Mouse (Mus musculus) intestine, embryonic 14.5 days (tissue): Measurements from ENCODE around the gene Stk40. TPM values are rescaled to one million over a fixed set of nuclear protein-coding genes. Genes with fewer than 3 reads are reported as not detected.
"Not testable (repeated sequence)": the region's sequence is repeated elsewhere in the genome, so short reads cannot be mapped to it uniquely, and the experiment has no call there.

ENCODE experiments used
- ATAC-seq: fragments of 200-750 bp; cut with Nextera tagmentation; replicated peaks from 2 replicates; pipeline ENCODE4 v1.8.0; 2017; ENCODE audit warnings: low read depth, moderate number of reproducible peaks, moderate TSS enrichment, moderate library complexity; ENCODE audit not compliant: low FRiP score, low TSS enrichment
- DNase-seq: peaks from one replicate; pipeline ENCODE4 v3.0.0-alpha.2; 2018; ENCODE audit warnings: low spot score
- H3K27ac ChIP-seq: fragments of 300-500 bp; sonication (generic); 2 replicates; pipeline ENCODE4 v1.5.1; 2014; ENCODE audit warnings: low read depth, mild to moderate bottlenecking, control low read depth
- H3K27me3 ChIP-seq: fragments of 300-500 bp; sonication (generic); replicated peaks from 2 replicates; pipeline ENCODE4 v1.6.1; 2014; ENCODE audit warnings: low read length, control low read depth; ENCODE audit not compliant: control insufficient read depth, insufficient read depth
- H3K36me3 ChIP-seq: fragments of 300-500 bp; sonication (generic); 2 replicates; pipeline ENCODE4 v1.6.1; 2014; ENCODE audit warnings: low read length, control low read depth; ENCODE audit not compliant: control insufficient read depth, insufficient read depth
- H3K4me1 ChIP-seq: fragments of 300-500 bp; sonication (generic); replicated peaks from 2 replicates; pipeline ENCODE4 v1.6.1; 2014; ENCODE audit warnings: low read length, control low read depth, mixed read lengths; ENCODE audit not compliant: control insufficient read depth, insufficient read depth
- H3K4me2 ChIP-seq: fragments of 300-500 bp; sonication (generic); 2 replicates; pipeline ENCODE4 v1.6.1; 2014; ENCODE audit warnings: low read length
- H3K4me3 ChIP-seq: fragments of 300-500 bp; sonication (generic); 2 replicates; pipeline ENCODE4 v1.5.1; 2014; ENCODE audit warnings: low read depth, low read length, control low read depth, mixed read lengths
- H3K9ac ChIP-seq: fragments of 300-500 bp; sonication (generic); 2 replicates; pipeline ENCODE4 v1.6.1; 2014; ENCODE audit warnings: mild to moderate bottlenecking, low read length
- H3K9me3 ChIP-seq: fragments of 300-500 bp; sonication (generic); 2 replicates; pipeline ENCODE4 v1.6.1; 2016; ENCODE audit warnings: low read length, control low read depth; ENCODE audit not compliant: control insufficient read depth
- WGBS: fragments of 180-500 bp; shearing (Covaris S2); extraction: QIAGEN DNeasy Blood & Tissue Kit; methylation state at CpG from one replicate; pipeline ENCODE4 v1.1.7; 2014; 5-methylcytosine and 5-hydroxymethylcytosine counted together
- polyA plus RNA-seq: library from polyadenylated mRNA; unstranded; fragments of >200 nt; fragmentation: Nextera tagmentation; extraction: Ambion mirVana; gene quantifications from 2 replicates; pipeline ENCODE4 v1.2.1, GENCODE M21; 2014

The Stk40 gene
- polyA plus RNA-seq, 1 experiment from 2014 or later: 22.5 TPM

- ATAC-seq: no peak
- Histone ChIP-seq H3K27me3 (no peaks in the 10 kb centered on the region), H3K9me3 (no peaks in the 10 kb centered on the region), H3K36me3 (0 out of 2 replicates have a peak, but pooled peaks cover 4% of the 10 kb centered on the region), H3K4me3 (no peak overlapping the region), H3K9ac (no peak overlapping the region), H3K4me1 (peaks cover under 1% of the 10 kb centered on the region; the same call in 1 of the 2 replicates), H3K27ac (no peak overlapping the region), H3K4me2 (no peak overlapping the region)
- DNase-seq: no peak
- 76% methylated on average over 8 of the region's 8 CpGs for WGBS
Measured at GRCm38 (mm10) chr4:126091873-126092272, 11.9 kb upstream of the Stk40 start.

GRCm38 (mm10) chr4:126095622-126096430 lies 7.9 kb upstream of the Stk40 start:
- not testable (repeated sequence) for ATAC-seq, H3K27me3 ChIP-seq, H3K4me1 ChIP-seq, H3K4me3 ChIP-seq, H3K9me3 ChIP-seq, H3K9ac ChIP-seq, DNase-seq, H3K36me3 ChIP-seq, H3K27ac ChIP-seq
- 62% methylated on average over 14 of the region's 14 CpGs for WGBS
- peak overlapping the region; percentile 72; the same call in 1 of the 2 replicates for H3K4me2 ChIP-seq

GRCm38 (mm10) chr4:126096464-126097111 lies 7.2 kb upstream of the Stk40 start, which contains the start of gene Lsm10:
Gene Lsm10, plus strand, starts transcription at chr4:126096623.
- peak within 1 kb of the TSS; percentile 72 for H3K4me2 ChIP-seq
- DNase-seq (peak; percentile 93), ATAC-seq (peak; percentile 94)
- H3K9ac ChIP-seq: peak within 1 kb of the TSS; percentile 75
- peak within 1 kb of the TSS; percentile 75 for H3K4me3 ChIP-seq
- no peaks in the 10 kb centered on the region for H3K27me3 ChIP-seq
- peaks cover 7% of the 10 kb centered on the region; the same call in 1 of the 2 replicates for H3K4me1 ChIP-seq
- 0 out of 2 replicates have a peak, but pooled peaks cover 4% of the 10 kb centered on the region for H3K36me3 ChIP-seq
- H3K27ac ChIP-seq: peak within 1 kb of the TSS; percentile 64; the same call in 1 of the 2 replicates
- H3K9me3 ChIP-seq: no peaks in the 10 kb centered on the region
- 3% methylated on average over 37 of the region's 37 CpGs for WGBS

- Histone ChIP-seq H3K9ac (no peak overlapping the region), H3K4me2 (no peak overlapping the region), H3K9me3 (no peaks in the 10 kb centered on the region), H3K4me1 (peaks cover 14% of the 10 kb centered on the region), H3K36me3 (0 out of 2 replicates have a peak, but pooled peaks cover 4% of the 10 kb centered on the region), H3K4me3 (no peak overlapping the region), H3K27me3 (no peaks in the 10 kb centered on the region), H3K27ac (no peak overlapping the region)
- DNase-seq (no peak), ATAC-seq (no peak)
- WGBS: 94% methylated on average over 20 of the region's 20 CpGs
Measured at GRCm38 (mm10) chr4:126097711-126098253, 6.0 kb upstream of the Stk40 start.

GRCm38 (mm10) chr4:126099365-126099764 lies 4.4 kb upstream of the Stk40 start:
- ATAC-seq (no peak), DNase-seq (no peak)
- Histone ChIP-seq H3K4me3 (no peak overlapping the region), H3K9me3 (no peaks in the 10 kb centered on the region), H3K27me3 (no peaks in the 10 kb centered on the region), H3K4me1 (peaks cover 16% of the 10 kb centered on the region), H3K27ac (no peak overlapping the region), H3K9ac (no peak overlapping the region), H3K36me3 (0 out of 2 replicates have a peak, but pooled peaks cover 4% of the 10 kb centered on the region), H3K4me2 (no peak overlapping the region)
- 93% methylated on average over 3 of the region's 3 CpGs for WGBS

- Histone ChIP-seq H3K4me3 (no peak overlapping the region), H3K9ac (no peak overlapping the region), H3K4me1 (peaks cover 26% of the 10 kb centered on the region), H3K27me3 (no peaks in the 10 kb centered on the region), H3K27ac (no peak overlapping the region), H3K9me3 (no peaks in the 10 kb centered on the region), H3K36me3 (0 out of 2 replicates have a peak, but pooled peaks cover 4% of the 10 kb centered on the region), H3K4me2 (no peak overlapping the region)
- WGBS: 89% methylated on average over 3 of the region's 3 CpGs
- no peak for ATAC-seq
- DNase-seq: no peak
Measured at GRCm38 (mm10) chr4:126100764-126101163, 3.0 kb upstream of the Stk40 start.

GRCm38 (mm10) chr4:126102061-126102841 lies 1.5 kb upstream of the Stk40 start:
- H3K4me3 ChIP-seq: no peak overlapping the region
- ATAC-seq: no peak
- DNase-seq: no peak
- 48% methylated on average over 7 of the region's 7 CpGs for WGBS
- peak overlapping the region; percentile 85 for H3K27ac ChIP-seq
- H3K4me2 ChIP-seq: peak overlapping the region; percentile 85
- peaks cover 21% of the 10 kb centered on the region for H3K4me1 ChIP-seq
- H3K36me3 ChIP-seq: 0 out of 2 replicates have a peak, but pooled peaks cover 4% of the 10 kb centered on the region
- H3K9ac ChIP-seq: peak overlapping the region; percentile 40; the same call in 1 of the 2 replicates
- H3K27me3 ChIP-seq: no peaks in the 10 kb centered on the region
- no peaks in the 10 kb centered on the region for H3K9me3 ChIP-seq

- peak overlapping the region; percentile 85 for H3K4me2 ChIP-seq
- ATAC-seq: peak; percentile 73
- WGBS: 1% methylated on average over 15 of the region's 15 CpGs
Measured at GRCm38 (mm10) chr4:126103057-126103581, 638 bp upstream of the Stk40 start.

More at GRCm38 (mm10) chr4:126103057-126103581, 638 bp upstream of the Stk40 start:
- Histone ChIP-seq H3K27ac (peak overlapping the region; percentile 85), H3K4me1 (peaks cover 21% of the 10 kb centered on the region), H3K27me3 (no peaks in the 10 kb centered on the region), H3K4me3 (peak overlapping the region; percentile 65), H3K9ac (peak overlapping the region; percentile 40), H3K9me3 (no peaks in the 10 kb centered on the region), H3K36me3 (0 out of 2 replicates have a peak, but pooled peaks cover 4% of the 10 kb centered on the region)
- peak; percentile 89 for DNase-seq
